Mouse (Mus musculus) embryonic stem cell, embryonic (primary cell): ENCODE measurements around the gene Kctd4.

ENCODE experiments used
- CTCF ChIA-PET, 4 experiments: fragments of 300-600 bp in 2 of 4; fragments of 350-600 bp in 2 of 4; sonication (Branson Sonifier 250); formaldehyde crosslinking; loops; one replicate each; lab custom pipeline; 2022; ENCODE audit warnings: inconsistent platforms in 2 of 4; lab: Charles Lee
- POLR2A ChIA-PET, 4 experiments: fragments of 300-600 bp in 2 of 4; fragments of 350-600 bp in 2 of 4; sonication (Branson Sonifier 250); formaldehyde crosslinking; loops; one replicate each; lab custom pipeline; 2022; ENCODE audit warnings: antibody characterized with exemption in 4 of 4, inconsistent platforms in 1 of 4; lab: Charles Lee

Kctd4 gene

GRCm38 (mm10) chr14:75967291-75967690 is 12.5 kb downstream of the Kctd4 start:
- POLR2A ChIA-PET = interaction anchor here in 1 of 4 experiments (0.6 to 1.9 kb wide), 5 partner anchors 10 to 486 kb away, joined by 3 to 6 read pairs (median 3); partner anchors contain the start of gene Kctd4
- CTCF ChIA-PET = interaction anchor here in 2 of 4 experiments (0.6 kb wide), 2 partner anchors 9 to 10 kb away, joined by 3 to 4 read pairs; no protein-coding TSS in a partner anchor

GRCm38 (mm10) chr14:75976107-75976506 is 21.3 kb downstream of the Kctd4 start:
- POLR2A ChIA-PET = interaction anchor here in 1 of 4 experiments (1.0 to 2.0 kb wide), 2 partner anchors 12 to 25 kb away, joined by 3 to 7 read pairs; no protein-coding TSS in a partner anchor

GRCm38 (mm10) chr14:75981231-75981630 is 26.4 kb downstream of the Kctd4 start:
- ChIA-PET POLR2A (interaction anchor here in 1 of 4 experiments (5.3 kb wide), 1 partner anchor 13 kb away, joined by 15 read pairs; no protein-coding TSS in a partner anchor), CTCF (no interaction called here)

More at GRCm38 (mm10) chr14:75976107-75976506, 21.3 kb downstream of the Kctd4 start:
- CTCF ChIA-PET = no interaction called here

GRCm38 (mm10) chr14:75983891-75984290 is 29.1 kb downstream of the Kctd4 start:
- ChIA-PET CTCF (no interaction called here), POLR2A (interaction anchor here in 1 of 4 experiments (1.1 kb wide), 1 partner anchor 37 kb away, joined by 3 read pairs; no protein-coding TSS in a partner anchor)

GRCm38 (mm10) chr14:75985112-75985511 is 30.3 kb downstream of the Kctd4 start:
- CTCF ChIA-PET = no interaction called here

GRCm38 (mm10) chr14:75986878-75987483 is 32.2 kb downstream of the Kctd4 start:
- ChIA-PET POLR2A (interaction anchor here in 1 of 4 experiments (1.0 to 1.3 kb wide), 3 partner anchors 11 to 32 kb away, joined by 4 read pairs; partner anchors contain the start of gene Kctd4), CTCF (no interaction called here)

More at GRCm38 (mm10) chr14:75985112-75985511, 30.3 kb downstream of the Kctd4 start:
- POLR2A ChIA-PET = interaction anchor here in 1 of 4 experiments (1.1 kb wide), 1 partner anchor 14 kb away, joined by 3 read pairs; no protein-coding TSS in a partner anchor

- POLR2A ChIA-PET = interaction anchor here in 1 of 4 experiments (0.9 kb wide), 1 partner anchor 22 kb away, joined by 3 read pairs; the partner anchor contains the start of gene Gtf2f2
- CTCF ChIA-PET = interaction anchor here in 1 of 4 experiments (0.6 kb wide), 1 partner anchor 1393 kb away, joined by 3 read pairs; no protein-coding TSS in a partner anchor
Observed at GRCm38 (mm10) chr14:75989168-75989567, 34.4 kb downstream of the Kctd4 start.

GRCm38 (mm10) chr14:75990936-75991335 is 36.1 kb downstream of the Kctd4 start:
- CTCF ChIA-PET = no interaction called here
- POLR2A ChIA-PET = interaction anchor here in 1 of 4 experiments (1.5 kb wide), 1 partner anchor 85 kb away, joined by 4 read pairs; no protein-coding TSS in a partner anchor

- ChIA-PET CTCF (no interaction called here), POLR2A (interaction anchor here in 2 of 4 experiments (0.6 to 3.6 kb wide), 4 partner anchors 9 to 84 kb away, joined by 3 to 15 read pairs (median 4); no protein-coding TSS in a partner anchor)
Observed at GRCm38 (mm10) chr14:75992371-75992770, 37.6 kb downstream of the Kctd4 start.

GRCm38 (mm10) chr14:75998082-75998481 is 43.3 kb downstream of the Kctd4 start:
- ChIA-PET POLR2A (interaction anchor here in 3 of 4 experiments (0.8 to 1.6 kb wide), 4 partner anchors 11 to 508 kb away, joined by 3 to 5 read pairs (median 4); no protein-coding TSS in a partner anchor), CTCF (no interaction called here)

- CTCF ChIA-PET = no interaction called here
- POLR2A ChIA-PET = interaction anchor here in 2 of 4 experiments (0.6 to 1.2 kb wide), 3 partner anchors 9 to 26 kb away, joined by 3 to 7 read pairs (median 5); partner anchors contain the start of gene Gtf2f2 (in 1 of the 2)
Observed at GRCm38 (mm10) chr14:76001781-76002180, 47.0 kb downstream of the Kctd4 start.

GRCm38 (mm10) chr14:76005011-76005410 is 50.2 kb downstream of the Kctd4 start:
- ChIA-PET CTCF (interaction anchor here in 2 of 4 experiments (0.6 to 1.0 kb wide), 2 partner anchors 72 to 73 kb away, joined by 3 to 6 read pairs; no protein-coding TSS in a partner anchor), POLR2A (interaction anchor here in 1 of 4 experiments (0.6 to 1.2 kb wide), 3 partner anchors 10 to 368 kb away, joined by 3 read pairs; no protein-coding TSS in a partner anchor)

- CTCF ChIA-PET = no interaction called here
Observed at GRCm38 (mm10) chr14:76008174-76008573, 53.4 kb downstream of the Kctd4 start.

GRCm38 (mm10) chr14:76009185-76009584 is 54.4 kb downstream of the Kctd4 start:
- ChIA-PET POLR2A (interaction anchor here in 2 of 4 experiments (1.0 to 2.2 kb wide), 3 partner anchors 8 to 303 kb away, joined by 3 to 7 read pairs (median 3); no protein-coding TSS in a partner anchor), CTCF (no interaction called here)

More at GRCm38 (mm10) chr14:76008174-76008573, 53.4 kb downstream of the Kctd4 start:
- POLR2A ChIA-PET = interaction anchor here in 2 of 4 experiments (0.6 to 1.0 kb wide), 2 partner anchors 10 to 80 kb away, joined by 3 to 4 read pairs; no protein-coding TSS in a partner anchor

GRCm38 (mm10) chr14:76010102-76011061 is 55.6 kb downstream of the Kctd4 start, which contains the start of gene Gtf2f2:
TSS of gene Gtf2f2 (minus strand) at chr14:76010865.
- ChIA-PET CTCF (no interaction called here), POLR2A (interaction anchor here in 3 of 4 experiments (0.6 to 2.2 kb wide), 10 partner anchors 9 to 302 kb away, joined by 3 to 7 read pairs (median 4); no protein-coding TSS in a partner anchor)

GRCm38 (mm10) chr14:76011062-76011457 is 56.3 kb downstream of the Kctd4 start:
- ChIA-PET CTCF (no interaction called here), POLR2A (interaction anchor here in 3 of 4 experiments (0.6 to 2.2 kb wide), 12 partner anchors 10 to 495 kb away, joined by 3 to 7 read pairs (median 4); no protein-coding TSS in a partner anchor)

GRCm38 (mm10) chr14:76014331-76014730 is 59.5 kb downstream of the Kctd4 start:
- CTCF ChIA-PET = no interaction called here
- POLR2A ChIA-PET = interaction anchor here in 1 of 4 experiments (1.0 to 1.3 kb wide), 2 partner anchors 9 to 64 kb away, joined by 3 to 4 read pairs; no protein-coding TSS in a partner anchor
